Comparison of ENCODE assay signal across 22 mouse cellular contexts in the genomic region with DNA sequence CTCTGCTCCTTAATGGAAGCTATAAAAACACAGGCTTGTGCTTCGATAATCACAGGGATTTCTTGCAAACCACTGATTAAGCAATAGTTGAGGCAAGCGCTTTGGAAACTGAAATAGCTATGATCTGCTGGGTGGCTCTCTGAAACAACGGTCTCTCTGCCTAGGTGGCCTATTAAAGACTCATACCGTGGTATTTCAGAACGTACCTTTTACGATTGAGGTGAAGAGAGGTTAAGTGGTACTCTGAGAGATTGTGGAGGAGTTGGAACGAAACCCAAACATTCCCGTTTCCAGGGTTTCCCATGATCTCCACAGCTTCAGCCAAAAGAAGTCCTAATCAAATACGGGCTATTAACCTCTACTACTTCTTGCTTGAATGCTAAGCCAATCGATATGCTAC.
"Had no signal": no experiment of that assay in that cellular context is flagged by ENCODE, and none has a peak within 500 bp of the region (broad histone marks: within the 10 kb centered on the region; RNA-seq: fewer than 3 reads in every experiment).

No protein-coding gene starts in this region.

- H3K9me3 ChIP-seq: hindbrain, embryonic 15.5 days; intestine, embryonic 15.5 days; limb, embryonic 12.5 days; liver, embryonic 13.5 days; midbrain, embryonic 12.5 days; midbrain, embryonic 15.5 days; neural tube, embryonic 12.5 days; neural tube, embryonic 15.5 days had no signal

- H3K9ac ChIP-seq: hindbrain, embryonic 15.5 days; intestine, embryonic 15.5 days; limb, embryonic 12.5 days; liver, embryonic 13.5 days; midbrain, embryonic 12.5 days; midbrain, embryonic 15.5 days; neural tube, embryonic 12.5 days; neural tube, embryonic 15.5 days had no signal

- H3K27ac ChIP-seq: hindbrain, embryonic 15.5 days; intestine, embryonic 15.5 days; kidney, postnatal 0 days; left cerebral cortex, adult 2 months; limb, embryonic 12.5 days; liver, embryonic 13.5 days; macrophage; midbrain, embryonic 12.5 days; midbrain, embryonic 15.5 days; neural tube, embryonic 12.5 days; neural tube, embryonic 15.5 days; stomach, postnatal 0 days had no signal

- ATAC-seq: intestine, embryonic 15.5 days; midbrain, embryonic 15.5 days had no signal

- DNase-seq: kidney, adult 2 months; kidney, postnatal 25 days; layer of hippocampus, postnatal 36 days; liver, embryonic 13.5 days; right cerebral cortex, adult 18-20 months; right cerebral cortex, postnatal 14 days; right cerebral cortex, postnatal 4 days; thymus, adult 2 months; thymus, postnatal 14 days; thymus, postnatal 4 days had no signal

- H3K27me3 ChIP-seq: hindbrain, embryonic 15.5 days; intestine, embryonic 15.5 days; limb, embryonic 12.5 days; liver, embryonic 13.5 days; midbrain, embryonic 12.5 days; midbrain, embryonic 15.5 days; neural tube, embryonic 12.5 days; neural tube, embryonic 15.5 days had no signal

- H3K36me3 ChIP-seq: hindbrain, embryonic 15.5 days; intestine, embryonic 15.5 days; limb, embryonic 12.5 days; liver, embryonic 13.5 days; midbrain, embryonic 12.5 days; midbrain, embryonic 15.5 days; neural tube, embryonic 12.5 days; neural tube, embryonic 15.5 days had no signal

- H3K4me1 ChIP-seq: hindbrain, embryonic 15.5 days; intestine, embryonic 15.5 days; limb, embryonic 12.5 days; liver, embryonic 13.5 days; midbrain, embryonic 12.5 days; midbrain, embryonic 15.5 days; neural tube, embryonic 12.5 days; neural tube, embryonic 15.5 days had no signal

- H3K4me3 ChIP-seq: hindbrain, embryonic 15.5 days; intestine, embryonic 15.5 days; left cerebral cortex, adult 2 months; limb, embryonic 12.5 days; liver, embryonic 13.5 days; midbrain, embryonic 12.5 days; midbrain, embryonic 15.5 days; myocyte; neural tube, embryonic 12.5 days; neural tube, embryonic 15.5 days had no signal

- H3K4me2 ChIP-seq: hindbrain, embryonic 15.5 days; intestine, embryonic 15.5 days; limb, embryonic 12.5 days; liver, embryonic 13.5 days; midbrain, embryonic 12.5 days; midbrain, embryonic 15.5 days; neural tube, embryonic 12.5 days; neural tube, embryonic 15.5 days had no signal
